Mouse (Mus musculus): ENCODE measurements around the gene Rarres2. TPM values are rescaled to one million over a fixed set of nuclear protein-coding genes. Genes with fewer than 3 reads are reported as not detected.

Rarres2 gene
- total RNA-seq, 1 experiment, result 0.18 TPM

DNA sequence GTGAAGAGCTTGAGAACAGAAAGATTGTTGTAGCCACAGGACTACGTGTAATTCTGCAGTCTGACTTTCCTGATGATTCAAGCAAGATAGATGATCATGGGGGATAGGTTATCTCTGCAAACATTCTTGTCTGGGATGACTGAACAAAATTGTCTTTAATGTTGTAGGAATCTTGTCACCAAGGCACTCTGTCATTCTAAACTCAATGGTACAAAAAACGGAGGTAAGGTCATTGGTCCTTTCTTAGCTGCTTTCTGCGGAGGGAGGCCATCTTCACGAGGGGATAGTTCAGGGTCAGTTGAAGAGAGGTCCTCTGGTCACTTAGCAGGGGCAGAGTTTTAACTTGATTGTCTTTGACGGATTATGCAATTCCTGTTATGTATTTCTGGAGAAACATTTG is 6.1 kb upstream of the Rarres2 start:
- TF ChIP-seq ZNF384 (IDR thresholded peaks at IDR 0.05; ENCODE audit: low read depth, low read length) (no peak), MAFK (IDR thresholded peaks at IDR 0.05; ENCODE audit: insufficient read depth, low read depth, low read length) (no peak), HCFC1 (IDR thresholded peaks at IDR 0.05; ENCODE audit: borderline replicate concordance, insufficient read depth, low read length) (no peak), ZC3H11A (IDR thresholded peaks at IDR 0.05; ENCODE audit: borderline replicate concordance, low read depth, low read length) (no peak), CHD2 (IDR thresholded peaks at IDR 0.05; ENCODE audit: low read depth, low read length) (no peak)
- in situ Hi-C loops (cut with MboI; ENCODE audit: low sequenced_read_pairs in 2 of 2, unreplicated experiment in 2 of 2), result no loop called here
- no peak overlapping the region for H3K27ac ChIP-seq (ENCODE audit: insufficient read depth, low read depth, low read length, poor library complexity, severe bottlenecking)

GRCm38 (mm10) chr6:48573981-48574380 is 1.4 kb upstream of the Rarres2 start:
- in situ Hi-C loops (cut with MboI; ENCODE audit: low sequenced_read_pairs in 2 of 2, unreplicated experiment in 2 of 2), result no loop called here
- Histone ChIP-seq H3K4me3 (ENCODE audit: insufficient read depth in 1 of 2, low read depth in 1 of 2, low read length in 2 of 2, poor library complexity in 1 of 2, severe bottlenecking in 1 of 2) (no peak overlapping the region), H3K4me1 (ENCODE audit: control insufficient read depth in 2 of 2, insufficient read depth in 2 of 2, low read length in 2 of 2, poor library complexity in 1 of 2) (no peaks in the 10 kb centered on the region), H3K36me3 (ENCODE audit: control insufficient read depth, insufficient read depth, low read length, poor library complexity, severe bottlenecking) (no peaks in the 10 kb centered on the region), H3K27ac (ENCODE audit: insufficient read depth, low read depth, low read length, poor library complexity, severe bottlenecking) (no peak overlapping the region), H3K9me3 (ENCODE audit: control insufficient read depth, insufficient read depth, low read depth, low read length) (no peaks in the 10 kb centered on the region), H3K9ac (ENCODE audit: insufficient read depth, low read depth, low read length, poor library complexity, severe bottlenecking) (no peak overlapping the region)
- DNase-seq (ENCODE audit: low read depth, low spot score), result no peak
- no peak for TF ChIP-seq ZNF384 (IDR thresholded peaks at IDR 0.05; ENCODE audit: low read depth, low read length)
- TF ChIP-seq ZC3H11A (IDR thresholded peaks at IDR 0.05; ENCODE audit: borderline replicate concordance, low read depth, low read length), result no peak
- no peak for TF ChIP-seq HCFC1 (IDR thresholded peaks at IDR 0.05; ENCODE audit: borderline replicate concordance, insufficient read depth, low read length)
- TF ChIP-seq CHD2 (IDR thresholded peaks at IDR 0.05; ENCODE audit: low read depth, low read length), result no peak
- no peak for TF ChIP-seq MAFK (IDR thresholded peaks at IDR 0.05; ENCODE audit: insufficient read depth, low read depth, low read length)

More for the DNA sequence above, 6.1 kb upstream of the Rarres2 start:
- Histone ChIP-seq H3K4me1 (ENCODE audit: control insufficient read depth in 2 of 2, insufficient read depth in 2 of 2, low read length in 2 of 2, poor library complexity in 1 of 2) (no peaks in the 10 kb centered on the region), H3K4me3 (ENCODE audit: insufficient read depth in 1 of 2, low read depth in 1 of 2, low read length in 2 of 2, poor library complexity in 1 of 2, severe bottlenecking in 1 of 2) (no peak overlapping the region), H3K9ac (ENCODE audit: insufficient read depth, low read depth, low read length, poor library complexity, severe bottlenecking) (no peak overlapping the region), H3K9me3 (ENCODE audit: control insufficient read depth, insufficient read depth, low read depth, low read length) (no peaks in the 10 kb centered on the region), H3K36me3 (ENCODE audit: control insufficient read depth, insufficient read depth, low read length, poor library complexity, severe bottlenecking) (no peaks in the 10 kb centered on the region)
- no peak for DNase-seq (ENCODE audit: low read depth, low spot score)

DNA sequence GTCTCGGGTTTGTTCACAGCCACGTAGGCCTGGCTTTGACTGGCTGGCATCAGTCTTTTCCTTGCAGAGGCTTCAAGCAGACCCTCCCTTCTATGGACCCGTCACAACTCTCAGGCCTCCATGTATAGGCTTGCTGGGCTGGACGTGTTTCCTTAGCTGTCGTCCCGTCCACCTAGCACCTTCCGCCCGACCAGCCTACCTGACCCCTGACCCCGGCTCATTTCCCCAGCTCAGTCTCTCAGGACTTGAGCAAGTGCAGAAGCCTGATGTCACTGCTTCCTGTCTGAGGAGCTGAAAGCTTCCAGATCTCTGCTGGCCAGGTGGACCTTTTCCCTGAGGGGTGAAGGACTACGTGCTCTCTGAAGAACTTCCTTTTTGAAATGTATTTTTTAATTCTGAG is 691 bp upstream of the Rarres2 start:
- no peak for DNase-seq (ENCODE audit: low read depth, low spot score)
- no peaks in the 10 kb centered on the region for H3K36me3 ChIP-seq (ENCODE audit: control insufficient read depth, insufficient read depth, low read length, poor library complexity, severe bottlenecking)
- H3K9ac ChIP-seq (ENCODE audit: insufficient read depth, low read depth, low read length, poor library complexity, severe bottlenecking), result no peak overlapping the region
- TF ChIP-seq MAFK (IDR thresholded peaks at IDR 0.05; ENCODE audit: insufficient read depth, low read depth, low read length) (no peak), CHD2 (IDR thresholded peaks at IDR 0.05; ENCODE audit: low read depth, low read length) (no peak)
- no peaks in the 10 kb centered on the region for H3K9me3 ChIP-seq (ENCODE audit: control insufficient read depth, insufficient read depth, low read depth, low read length)
- no peaks in the 10 kb centered on the region for H3K4me1 ChIP-seq (ENCODE audit: control insufficient read depth in 2 of 2, insufficient read depth in 2 of 2, low read length in 2 of 2, poor library complexity in 1 of 2)
- H3K27ac ChIP-seq (ENCODE audit: insufficient read depth, low read depth, low read length, poor library complexity, severe bottlenecking), result no peak overlapping the region
- in situ Hi-C loops (cut with MboI; ENCODE audit: low sequenced_read_pairs in 2 of 2, unreplicated experiment in 2 of 2), result no loop called here
- no peak overlapping the region for H3K4me3 ChIP-seq (ENCODE audit: insufficient read depth in 1 of 2, low read depth in 1 of 2, low read length in 2 of 2, poor library complexity in 1 of 2, severe bottlenecking in 1 of 2)

DNA sequence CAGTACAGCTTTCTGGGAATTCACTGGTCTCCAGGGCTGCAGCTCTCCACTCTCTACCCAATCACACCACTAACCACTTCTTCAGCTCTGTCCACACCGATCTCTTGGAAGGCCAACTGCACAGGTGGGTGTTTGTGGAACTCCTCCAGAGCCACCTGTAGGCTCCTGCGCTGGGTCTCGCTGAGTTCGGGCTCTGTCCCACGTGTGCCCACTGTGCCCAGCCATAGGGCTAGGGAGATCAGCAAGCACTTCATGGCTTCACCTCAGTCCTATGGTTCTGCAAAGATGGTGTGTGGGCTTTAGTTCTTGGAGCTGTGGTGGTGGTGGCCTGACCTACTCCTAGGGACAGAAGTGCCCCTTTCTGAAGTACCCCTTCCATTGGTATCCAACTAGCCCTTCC is 575 bp downstream of the Rarres2 start:
- no peak overlapping the region for H3K4me3 ChIP-seq (ENCODE audit: insufficient read depth in 1 of 2, low read depth in 1 of 2, low read length in 2 of 2, poor library complexity in 1 of 2, severe bottlenecking in 1 of 2)
- no peaks in the 10 kb centered on the region for H3K36me3 ChIP-seq (ENCODE audit: control insufficient read depth, insufficient read depth, low read length, poor library complexity, severe bottlenecking)
- DNase-seq (ENCODE audit: low read depth, low spot score), result no peak
- no peaks in the 10 kb centered on the region for H3K9me3 ChIP-seq (ENCODE audit: control insufficient read depth, insufficient read depth, low read depth, low read length)
- no peak for TF ChIP-seq HCFC1 (IDR thresholded peaks at IDR 0.05; ENCODE audit: borderline replicate concordance, insufficient read depth, low read length)
- TF ChIP-seq CHD2 (IDR thresholded peaks at IDR 0.05; ENCODE audit: low read depth, low read length), result no peak
- no peak for TF ChIP-seq MAFK (IDR thresholded peaks at IDR 0.05; ENCODE audit: insufficient read depth, low read depth, low read length)
- no peak overlapping the region for H3K27ac ChIP-seq (ENCODE audit: insufficient read depth, low read depth, low read length, poor library complexity, severe bottlenecking)
- in situ Hi-C loops (cut with MboI; ENCODE audit: low sequenced_read_pairs in 2 of 2, unreplicated experiment in 2 of 2), result no loop called here
- no peaks in the 10 kb centered on the region for H3K4me1 ChIP-seq (ENCODE audit: control insufficient read depth in 2 of 2, insufficient read depth in 2 of 2, low read length in 2 of 2, poor library complexity in 1 of 2)
- no peak overlapping the region for H3K9ac ChIP-seq (ENCODE audit: insufficient read depth, low read depth, low read length, poor library complexity, severe bottlenecking)

DNA sequence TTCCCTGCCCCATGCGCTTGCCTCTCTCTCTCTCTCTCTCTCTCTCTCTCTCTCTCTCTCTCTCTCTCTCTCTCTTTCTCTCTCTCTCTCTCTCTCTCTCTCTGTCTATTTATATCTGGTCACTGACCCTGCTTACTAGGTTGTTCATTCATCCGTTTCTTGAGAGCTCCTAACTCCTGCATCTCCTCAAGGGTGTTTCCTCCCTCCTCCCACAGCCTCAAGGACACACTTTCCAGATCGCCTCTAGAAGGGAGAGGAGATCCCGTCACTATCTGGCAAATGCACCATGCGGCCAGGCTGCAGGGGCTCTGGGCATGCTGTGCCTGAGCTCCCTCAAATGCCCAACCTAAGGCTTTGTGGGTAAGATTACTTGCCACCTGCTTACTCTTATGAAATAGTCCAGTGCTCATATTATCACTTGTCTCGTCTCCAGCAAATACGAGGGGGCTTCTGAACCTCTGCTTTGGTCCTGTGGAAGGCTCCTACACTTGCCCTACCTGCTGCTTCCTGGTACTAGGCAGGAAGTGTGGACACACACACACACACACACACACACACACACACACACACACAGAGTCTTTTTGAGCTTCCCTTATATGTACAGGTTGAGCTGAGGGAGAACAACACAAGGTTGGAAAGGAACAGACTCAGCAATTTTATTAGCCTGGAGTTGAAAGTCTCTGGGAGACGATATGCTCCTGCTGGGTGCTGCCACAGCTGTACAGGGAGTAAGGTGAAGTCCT is 3.4 kb downstream of the Rarres2 start:
- no peak overlapping the region for H3K27ac ChIP-seq (ENCODE audit: insufficient read depth, low read depth, low read length, poor library complexity, severe bottlenecking)
- H3K36me3 ChIP-seq (ENCODE audit: control insufficient read depth, insufficient read depth, low read length, poor library complexity, severe bottlenecking), result no peaks in the 10 kb centered on the region
- no peak overlapping the region for H3K9ac ChIP-seq (ENCODE audit: insufficient read depth, low read depth, low read length, poor library complexity, severe bottlenecking)
- in situ Hi-C loops (cut with MboI; ENCODE audit: low sequenced_read_pairs in 2 of 2, unreplicated experiment in 2 of 2), result no loop called here
- H3K9me3 ChIP-seq (ENCODE audit: control insufficient read depth, insufficient read depth, low read depth, low read length), result no peaks in the 10 kb centered on the region
- no peak for DNase-seq (ENCODE audit: low read depth, low spot score)
- H3K4me3 ChIP-seq (ENCODE audit: insufficient read depth in 1 of 2, low read depth in 1 of 2, low read length in 2 of 2, poor library complexity in 1 of 2, severe bottlenecking in 1 of 2), result no peak overlapping the region
- no peaks in the 10 kb centered on the region for H3K4me1 ChIP-seq (ENCODE audit: control insufficient read depth in 2 of 2, insufficient read depth in 2 of 2, low read length in 2 of 2, poor library complexity in 1 of 2)
- no peak for TF ChIP-seq ZNF384 (IDR thresholded peaks at IDR 0.05; ENCODE audit: low read depth, low read length)
- TF ChIP-seq HCFC1 (IDR thresholded peaks at IDR 0.05; ENCODE audit: borderline replicate concordance, insufficient read depth, low read length), result no peak
- no peak for TF ChIP-seq CHD2 (IDR thresholded peaks at IDR 0.05; ENCODE audit: low read depth, low read length)

All from ES-E14 (cell line).